Mouse (Mus musculus) MEL (cell line): ENCODE measurements at regions not wholly inside any gene's neighbourhood (a gene's known extent, or its start where the extent isn't known, plus 50 kb on each side); places are given as distances from the start of the nearest gene placed in this dataset.

Source experiments
- DNase-seq: peaks from one replicate; pipeline ENCODE4 v3.0.0; 2011; ENCODE audit warnings: low read depth, low spot score
- H3K27ac ChIP-seq: 2 replicates; pipeline ENCODE4 v1.5.1; 2012; ENCODE audit warnings: low read depth, mild to moderate bottlenecking, control low read depth, low read length, moderate library complexity; ENCODE audit not compliant: control insufficient read depth
- H3K27me3 ChIP-seq, 2 experiments: fragments of 150-350 bp in 1 of 2; sonication (generic) in 1 of 2; 2 replicates each; pipeline ENCODE4 v1.6.1; 2012; ENCODE audit warnings: low read length in 2 of 2, mild to moderate bottlenecking in 2 of 2, improper control_type of control experiment in 1 of 2, moderate library complexity in 1 of 2; ENCODE audit not compliant: insufficient read depth in 2 of 2, control insufficient read depth in 1 of 2
- H3K36me3 ChIP-seq, 2 experiments: 2 replicates each; pipeline ENCODE4 v1.6.1; 2012 to 2014; ENCODE audit warnings: low read length in 2 of 2, improper control_type of control experiment in 1 of 2, inconsistent platforms in 1 of 2, mild to moderate bottlenecking in 1 of 2; ENCODE audit not compliant: insufficient read depth in 2 of 2, control insufficient read depth in 1 of 2
- H3K4me1 ChIP-seq, 2 experiments: fragments of 150-350 bp in 1 of 2; sonication (generic) in 1 of 2; 2 replicates each; pipeline ENCODE4 v1.6.1; 2012; ENCODE audit warnings: low read length in 2 of 2, improper control_type of control experiment in 1 of 2, mild to moderate bottlenecking in 1 of 2; ENCODE audit not compliant: insufficient read depth in 2 of 2, control insufficient read depth in 1 of 2
- H3K4me3 ChIP-seq, 2 experiments: fragments of 150-350 bp in 1 of 2; sonication (generic) in 1 of 2; 2 replicates each; pipeline ENCODE4 v1.5.1; 2012; ENCODE audit warnings: low read depth in 2 of 2, low read length in 2 of 2, mild to moderate bottlenecking in 2 of 2, moderate library complexity in 2 of 2, control low read depth in 1 of 2, improper control_type of control experiment in 1 of 2; ENCODE audit not compliant: control insufficient read depth in 1 of 2, insufficient read depth in 1 of 2
- H3K79me2 ChIP-seq: 2 replicates; pipeline ENCODE4 v1.6.1; 2012; ENCODE audit warnings: mild to moderate bottlenecking, low read length, moderate library complexity; ENCODE audit not compliant: control insufficient read depth, poor library complexity, insufficient read depth
- H3K9ac ChIP-seq: 2 replicates; pipeline ENCODE4 v1.6.1; 2012; ENCODE audit warnings: low read depth, mild to moderate bottlenecking, control low read depth, low read length, moderate library complexity; ENCODE audit not compliant: control insufficient read depth, poor library complexity, severe bottlenecking
- H3K9me3 ChIP-seq: fragments of 150-350 bp; sonication (generic); replicated peaks from 2 replicates; pipeline ENCODE4 v1.6.1; 2012; ENCODE audit warnings: mild to moderate bottlenecking, low read length, improper control_type of control experiment, moderate library complexity; ENCODE audit not compliant: insufficient read depth
- BHLHE40 ChIP-seq: IDR thresholded peaks from 2 replicates; pipeline ENCODE4 v1.6.1; 2012; ENCODE audit warnings: low read depth, mild to moderate bottlenecking, inconsistent platforms, low read length, improper control_type of control experiment, borderline replicate concordance
- CHD1 ChIP-seq: IDR thresholded peaks from 2 replicates; pipeline ENCODE4 v1.6.1; 2012; ENCODE audit warnings: low read depth, mild to moderate bottlenecking, inconsistent platforms, low read length, improper control_type of control experiment
- CHD2 ChIP-seq: IDR thresholded peaks from 2 replicates; pipeline ENCODE4 v1.6.1; 2011; ENCODE audit warnings: low read length, improper control_type of control experiment
- CTCF ChIP-seq, 3 experiments: IDR thresholded peaks in 2 of 3; conservative IDR thresholded peaks in 1 of 3; 2 replicates each; pipeline ENCODE4 v1.5.1; 2011 to 2012; ENCODE audit warnings: low read length in 3 of 3, low read depth in 2 of 3, mild to moderate bottlenecking in 2 of 3, improper control_type of control experiment in 1 of 3, inconsistent platforms in 1 of 3, mixed read lengths in 1 of 3, moderate library complexity in 1 of 3; ENCODE audit not compliant: control insufficient read depth in 1 of 3, insufficient read depth in 1 of 3, poor library complexity in 1 of 3, severe bottlenecking in 1 of 3
- ELF1 ChIP-seq: IDR thresholded peaks from 2 replicates; pipeline ENCODE4 v1.6.1; 2014; ENCODE audit warnings: low read depth, mild to moderate bottlenecking, inconsistent platforms, low read length, improper control_type of control experiment, moderate library complexity
- EP300 ChIP-seq, 2 experiments: IDR thresholded peaks; 2 replicates each; pipeline ENCODE4 v1.6.1; 2011; ENCODE audit warnings: improper control_type of control experiment in 2 of 2, low read length in 2 of 2, low read depth in 1 of 2, mild to moderate bottlenecking in 1 of 2
- GABPA ChIP-seq: IDR thresholded peaks from 2 replicates; pipeline ENCODE4 v1.6.1; 2012; ENCODE audit warnings: low read depth, mild to moderate bottlenecking, inconsistent platforms, low read length, improper control_type of control experiment, moderate library complexity
- GATA1 ChIP-seq: IDR thresholded peaks from 2 replicates; pipeline ENCODE4 v1.6.1; 2011; ENCODE audit warnings: low read depth, low read length, improper control_type of control experiment
- HCFC1 ChIP-seq: IDR thresholded peaks from 2 replicates; pipeline ENCODE4 v1.6.1; 2012; ENCODE audit warnings: low read depth, mild to moderate bottlenecking, inconsistent platforms, low read length, improper control_type of control experiment, moderate library complexity
- JUND ChIP-seq: IDR thresholded peaks from 2 replicates; pipeline ENCODE4 v1.6.1; 2011; ENCODE audit warnings: low read depth, mild to moderate bottlenecking, improper control_type of control experiment, low read length
- MAX ChIP-seq: IDR thresholded peaks from 2 replicates; pipeline ENCODE4 v1.6.1; 2011; ENCODE audit warnings: low read length, improper control_type of control experiment
- MEF2A ChIP-seq: IDR thresholded peaks from 2 replicates; pipeline ENCODE4 v1.6.1; 2014; ENCODE audit warnings: low read depth, mild to moderate bottlenecking, inconsistent platforms, low read length, improper control_type of control experiment; ENCODE audit not compliant: poor library complexity, insufficient replicate concordance, severe bottlenecking; ENCODE audit errors: extremely low read depth
- MXI1 ChIP-seq: IDR thresholded peaks from 2 replicates; pipeline ENCODE4 v1.6.1; 2011; ENCODE audit warnings: mild to moderate bottlenecking, low read depth, low read length, improper control_type of control experiment
- MYB ChIP-seq: IDR thresholded peaks from 2 replicates; pipeline ENCODE4 v1.6.1; 2011; ENCODE audit warnings: mild to moderate bottlenecking, low read depth, low read length, improper control_type of control experiment
- MYC ChIP-seq: IDR thresholded peaks from 2 replicates; pipeline ENCODE4 v1.6.1; 2011; ENCODE audit warnings: low read depth, mild to moderate bottlenecking, low read length, improper control_type of control experiment, moderate library complexity
- NELFE ChIP-seq: IDR thresholded peaks from 2 replicates; pipeline ENCODE4 v1.6.1; 2011; ENCODE audit warnings: low read depth, low read length, improper control_type of control experiment
- POLR2A ChIP-seq, 2 experiments: IDR thresholded peaks; 2 replicates each; pipeline ENCODE4 v1.6.1; 2011 to 2012; ENCODE audit warnings: low read length in 2 of 2, mild to moderate bottlenecking in 2 of 2, control low read depth in 1 of 2, improper control_type of control experiment in 1 of 2, low read depth in 1 of 2, moderate library complexity in 1 of 2; ENCODE audit not compliant: control insufficient read depth in 1 of 2, insufficient read depth in 1 of 2, poor library complexity in 1 of 2
- POLR2AphosphoS2 ChIP-seq: IDR thresholded peaks from 2 replicates; pipeline ENCODE4 v1.6.1; 2011; ENCODE audit warnings: low read length, improper control_type of control experiment
- RAD21 ChIP-seq: IDR thresholded peaks from 2 replicates; pipeline ENCODE4 v1.6.1; 2011; ENCODE audit warnings: mild to moderate bottlenecking, low read depth, low read length, improper control_type of control experiment
- RCOR1 ChIP-seq: IDR thresholded peaks from 2 replicates; pipeline ENCODE4 v1.6.1; 2012; ENCODE audit warnings: low read depth, mild to moderate bottlenecking, inconsistent platforms, low read length, improper control_type of control experiment
- SIN3A ChIP-seq: IDR thresholded peaks from 2 replicates; pipeline ENCODE4 v1.6.1; 2012; ENCODE audit warnings: low read length, improper control_type of control experiment, inconsistent platforms
- SMC3 ChIP-seq: IDR thresholded peaks from 2 replicates; pipeline ENCODE4 v1.6.1; 2011; ENCODE audit warnings: low read depth, low read length, improper control_type of control experiment
- TAL1 ChIP-seq: IDR thresholded peaks from 2 replicates; pipeline ENCODE4 v1.6.1; 2012; ENCODE audit warnings: mild to moderate bottlenecking, inconsistent platforms, low read length, moderate library complexity, mixed read lengths
- TBP ChIP-seq: IDR thresholded peaks from 2 replicates; pipeline ENCODE4 v1.8.0; 2011; ENCODE audit warnings: low read depth, low read length, improper control_type of control experiment
- TCF12 ChIP-seq: IDR thresholded peaks from 2 replicates; pipeline ENCODE4 v1.6.1; 2014; ENCODE audit warnings: low read depth, mild to moderate bottlenecking, inconsistent platforms, low read length, improper control_type of control experiment, moderate library complexity
- UBTF ChIP-seq: IDR thresholded peaks from 2 replicates; pipeline ENCODE4 v1.6.1; 2012; ENCODE audit warnings: low read depth, mild to moderate bottlenecking, inconsistent platforms, low read length, improper control_type of control experiment, moderate library complexity, borderline replicate concordance; ENCODE audit not compliant: insufficient read depth
- USF2 ChIP-seq, 2 experiments: IDR thresholded peaks; 2 replicates each; pipeline ENCODE4 v1.6.1; 2011 to 2012; ENCODE audit warnings: improper control_type of control experiment in 2 of 2, low read length in 2 of 2, borderline replicate concordance in 1 of 2, inconsistent platforms in 1 of 2, low read depth in 1 of 2, mild to moderate bottlenecking in 1 of 2; ENCODE audit not compliant: insufficient read depth in 1 of 2
- ZC3H11A ChIP-seq: IDR thresholded peaks from 2 replicates; pipeline ENCODE4 v1.6.1; 2012; ENCODE audit warnings: low read depth, mild to moderate bottlenecking, inconsistent platforms, low read length, improper control_type of control experiment
- ZNF384 ChIP-seq: IDR thresholded peaks from 2 replicates; pipeline ENCODE4 v1.6.1; 2012; ENCODE audit warnings: low read depth, mild to moderate bottlenecking, inconsistent platforms, low read length, improper control_type of control experiment

DNA sequence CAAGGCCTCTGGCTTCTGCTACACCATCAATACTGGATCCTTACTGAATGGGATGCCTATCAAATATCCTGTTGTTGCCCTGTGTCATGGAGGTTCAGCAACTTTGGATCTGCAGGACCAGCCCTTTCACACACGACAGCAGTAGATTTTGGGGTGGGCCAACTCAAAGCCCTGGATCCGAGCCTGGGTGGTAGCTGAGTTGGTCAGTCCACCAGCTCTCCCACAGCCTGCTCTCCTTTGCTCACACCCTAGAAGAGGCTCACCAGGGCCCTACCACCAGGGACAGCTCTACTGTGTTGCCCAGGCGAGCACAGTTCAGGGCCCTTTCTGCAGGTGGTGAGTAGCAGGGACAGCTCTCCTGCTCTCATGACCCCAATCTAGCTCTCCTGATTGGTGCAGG, 192.6 kb downstream of the Spata18 start:
- H3K4me3 ChIP-seq = no peak overlapping the region
- TF ChIP-seq MXI1 (no peak), EP300 (IDR thresholded peaks at IDR 0.05; ENCODE audit: low read depth in 1 of 2, low read length in 2 of 2) (no peak), ZC3H11A (no peak), CHD1 (no peak), MYB (no peak), MYC (no peak), GATA1 (no peak), NELFE (no peak), POLR2A (IDR thresholded peaks at IDR 0.05; ENCODE audit: control insufficient read depth in 1 of 2, insufficient read depth in 1 of 2, low read depth in 1 of 2, low read length in 2 of 2, poor library complexity in 1 of 2) (no peak), CTCF (IDR thresholded peaks at IDR 0.05 in 2 of 3, conservative IDR thresholded peaks at IDR 0.05 in 1 of 3; ENCODE audit: control insufficient read depth in 1 of 3, insufficient read depth in 1 of 3, low read depth in 2 of 3, low read length in 3 of 3, poor library complexity in 1 of 3, severe bottlenecking in 1 of 3) (no peak), TBP (no peak), ELF1 (no peak), SIN3A (no peak), RCOR1 (no peak), SMC3 (no peak), USF2 (IDR thresholded peaks at IDR 0.05; ENCODE audit: borderline replicate concordance in 1 of 2, insufficient read depth in 1 of 2, low read depth in 1 of 2, low read length in 2 of 2) (no peak), MAX (no peak), TCF12 (no peak), BHLHE40 (no peak)

DNA sequence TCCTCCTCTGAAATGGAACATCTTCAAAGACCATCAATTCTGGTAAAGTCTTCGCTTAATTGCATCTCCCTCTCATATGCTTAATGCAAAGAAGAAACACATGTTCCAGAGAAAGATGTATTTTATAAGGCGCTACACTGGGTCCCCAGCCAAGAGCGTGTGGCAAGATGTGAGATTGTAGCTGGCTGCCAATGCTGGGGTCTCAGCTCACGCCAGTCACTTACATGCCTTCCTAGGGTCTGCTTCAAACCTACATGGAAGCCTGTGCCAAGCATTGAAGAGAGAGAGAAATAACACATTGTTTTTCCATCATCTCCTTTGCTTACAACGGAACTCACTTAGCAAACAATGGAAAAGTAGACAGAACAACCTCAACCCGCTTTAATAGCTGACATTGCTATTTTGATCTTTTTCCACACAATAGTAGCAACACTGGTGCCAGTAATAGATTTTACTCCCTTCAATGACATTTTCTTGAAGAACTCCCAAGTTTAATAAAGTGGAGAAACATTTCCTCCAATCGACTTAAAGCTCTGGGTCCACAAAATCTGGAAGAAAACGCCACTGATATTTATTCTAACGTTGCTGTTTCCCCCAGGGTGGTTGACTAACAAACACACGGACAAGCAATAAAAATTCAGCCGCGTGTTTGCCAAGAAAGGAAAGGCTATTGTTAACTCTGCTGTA, 195.1 kb downstream of the Spata18 start:
- Histone ChIP-seq H3K4me1 (no peaks in the 10 kb centered on the region), H3K27me3 (peaks cover 0 to 3% of the 10 kb centered on the region in 2 experiments; a peak in 2 of 4 replicates), H3K9ac (no peak overlapping the region), H3K9me3 (no peaks in the 10 kb centered on the region), H3K4me3 (no peak overlapping the region), H3K79me2 (no peaks in the 10 kb centered on the region), H3K36me3 (no peaks in the 10 kb centered on the region), H3K27ac (no peak overlapping the region)
- no peak for TF ChIP-seq RAD21
- TF ChIP-seq TBP = no peak
- TF ChIP-seq CHD1 = no peak
- no peak for TF ChIP-seq BHLHE40
- TF ChIP-seq UBTF = no peak
- TF ChIP-seq EP300 (IDR thresholded peaks at IDR 0.05; ENCODE audit: low read depth in 1 of 2, low read length in 2 of 2) = no peak
- TF ChIP-seq TAL1 = no peak
- no peak for TF ChIP-seq USF2 (IDR thresholded peaks at IDR 0.05; ENCODE audit: borderline replicate concordance in 1 of 2, insufficient read depth in 1 of 2, low read depth in 1 of 2, low read length in 2 of 2)
- TF ChIP-seq JUND = no peak
- TF ChIP-seq GABPA = no peak
- TF ChIP-seq SMC3 = no peak
- TF ChIP-seq CHD2 = no peak
- TF ChIP-seq ZNF384 = no peak
- TF ChIP-seq HCFC1 = no peak
- TF ChIP-seq GATA1 = no peak
- TF ChIP-seq MEF2A = no peak
- TF ChIP-seq POLR2AphosphoS2 = no peak
- DNase-seq = no peak

More for the DNA sequence above, 192.6 kb downstream of the Spata18 start:
- no peaks in the 10 kb centered on the region for H3K36me3 ChIP-seq
- DNase-seq = no peak
- H3K27ac ChIP-seq = no peak overlapping the region
- peaks cover 0 to 3% of the 10 kb centered on the region in 2 experiments; a peak in 2 of 4 replicates for H3K27me3 ChIP-seq
- H3K79me2 ChIP-seq = no peaks in the 10 kb centered on the region
- H3K4me1 ChIP-seq = no peaks in the 10 kb centered on the region
- H3K9ac ChIP-seq = no peak overlapping the region
- no peaks in the 10 kb centered on the region for H3K9me3 ChIP-seq
